Mouse (Mus musculus) embryonic facial prominence, embryonic 10.5 days (tissue): ENCODE data around the gene Clta. TPM values are rescaled to one million over a fixed set of nuclear protein-coding genes. Genes with fewer than 3 reads are reported as not detected.
A peak's percentile ranks its signal among the peaks of the same experiment; 100 is the strongest.

Source experiments
- DNase-seq: peaks from one replicate; pipeline ENCODE4 v3.0.0-alpha.2; 2017; ENCODE audit warnings: low spot score
- H3K27ac ChIP-seq: fragments of 300-500 bp; sonication (generic); replicated peaks from 2 replicates; pipeline ENCODE4 v1.5.1; 2016; ENCODE audit warnings: mild to moderate bottlenecking
- H3K27me3 ChIP-seq: fragments of 300-500 bp; sonication (generic); replicated peaks from 2 replicates; pipeline ENCODE4 v1.6.1; 2016; ENCODE audit warnings: low read depth, mild to moderate bottlenecking; ENCODE audit not compliant: poor library complexity, severe bottlenecking
- H3K36me3 ChIP-seq: fragments of 300-500 bp; sonication (generic); replicated peaks from 2 replicates; pipeline ENCODE4 v1.6.1; 2016; ENCODE audit warnings: mild to moderate bottlenecking, moderate library complexity
- H3K4me1 ChIP-seq: fragments of 300-500 bp; sonication (generic); 2 replicates; pipeline ENCODE4 v1.6.1; 2016
- H3K4me3 ChIP-seq: fragments of 300-500 bp; sonication (generic); 2 replicates; pipeline ENCODE4 v1.5.1; 2016; ENCODE audit warnings: mild to moderate bottlenecking, moderate library complexity
- H3K9me3 ChIP-seq: fragments of 300-500 bp; sonication (generic); 2 replicates; pipeline ENCODE4 v1.6.1; 2016; ENCODE audit warnings: mild to moderate bottlenecking
- WGBS: fragments of 180-500 bp; shearing (Covaris S2); methylation state at CpG from one replicate; pipeline ENCODE4 v1.1.7; 2016; 5-methylcytosine and 5-hydroxymethylcytosine counted together
- polyA plus RNA-seq: library from polyadenylated mRNA; unstranded; fragments of >200 nt; fragmentation: Nextera tagmentation; extraction: Ambion mirVana; gene quantifications from 2 replicates; pipeline ENCODE4 v1.2.1, GENCODE M21; 2016

The Clta gene
- polyA plus RNA-seq, 1 experiment from 2014 or later, result 222 TPM

- Histone ChIP-seq H3K9me3 (no peaks in the 10 kb centered on the region), H3K4me3 (peak overlapping the region; percentile 99), H3K27me3 (no peaks in the 10 kb centered on the region), H3K27ac (peak overlapping the region; percentile 88; the same call in 1 of the 2 replicates), H3K4me1 (peaks cover 18% of the 10 kb centered on the region), H3K36me3 (peaks cover 31% of the 10 kb centered on the region)
- 28% methylated on average over 11 of the region's 11 CpGs for WGBS
- no peak for DNase-seq
Measured at GRCm38 (mm10) chr4:44013391-44014070, 9.3 kb downstream of the Clta start.

GRCm38 (mm10) chr4:44016071-44016470, 11.8 kb downstream of the Clta start:
- peaks cover 18% of the 10 kb centered on the region for H3K4me1 ChIP-seq
- H3K27me3 ChIP-seq, result no peaks in the 10 kb centered on the region
- DNase-seq, result no peak
- H3K9me3 ChIP-seq, result no peaks in the 10 kb centered on the region
- H3K36me3 ChIP-seq, result peaks cover 56% of the 10 kb centered on the region
- no peak overlapping the region for H3K27ac ChIP-seq
- H3K4me3 ChIP-seq, result no peak overlapping the region
- WGBS, result 89% methylated on average over 4 of the region's 4 CpGs

- no peak overlapping the region for H3K4me3 ChIP-seq
- no peaks in the 10 kb centered on the region for H3K27me3 ChIP-seq
- H3K27ac ChIP-seq, result no peak overlapping the region
- no peaks in the 10 kb centered on the region for H3K9me3 ChIP-seq
- peaks cover 63% of the 10 kb centered on the region for H3K36me3 ChIP-seq
- 96% methylated on average over 12 of the region's 12 CpGs for WGBS
- H3K4me1 ChIP-seq, result peaks cover 18% of the 10 kb centered on the region
- no peak for DNase-seq
Measured at GRCm38 (mm10) chr4:44016791-44017190, 12.5 kb downstream of the Clta start.

- Histone ChIP-seq H3K4me3 (no peak overlapping the region), H3K9me3 (no peaks in the 10 kb centered on the region), H3K4me1 (no peaks in the 10 kb centered on the region), H3K27me3 (peaks cover 39% of the 10 kb centered on the region), H3K36me3 (peaks cover 95% of the 10 kb centered on the region), H3K27ac (no peak overlapping the region)
- no peak for DNase-seq
- WGBS, result 87% methylated on average over 4 of the region's 4 CpGs
Measured at GRCm38 (mm10) chr4:44022323-44022722, 18.1 kb downstream of the Clta start.

- 91% methylated on average over 11 of the region's 11 CpGs for WGBS
- no peak overlapping the region for H3K27ac ChIP-seq
- peaks cover 2% of the 10 kb centered on the region for H3K4me1 ChIP-seq
- no peak overlapping the region for H3K4me3 ChIP-seq
- H3K9me3 ChIP-seq, result no peaks in the 10 kb centered on the region
- H3K36me3 ChIP-seq, result peaks cover 99% of the 10 kb centered on the region
- H3K27me3 ChIP-seq, result peaks cover 39% of the 10 kb centered on the region
- DNase-seq, result no peak
Measured at GRCm38 (mm10) chr4:44022766-44023165, 18.5 kb downstream of the Clta start.

GRCm38 (mm10) chr4:44023681-44024080, 19.4 kb downstream of the Clta start:
- Histone ChIP-seq H3K9me3 (no peaks in the 10 kb centered on the region), H3K36me3 (peaks cover 100% of the 10 kb centered on the region), H3K27ac (no peak overlapping the region), H3K4me1 (peaks cover 11% of the 10 kb centered on the region), H3K27me3 (peaks cover 39% of the 10 kb centered on the region), H3K4me3 (no peak overlapping the region)
- 94% methylated on average over 9 of the region's 9 CpGs for WGBS
- no peak for DNase-seq

GRCm38 (mm10) chr4:44024241-44024640, 20.0 kb downstream of the Clta start:
- no peak for DNase-seq
- peaks cover 41% of the 10 kb centered on the region for H3K27me3 ChIP-seq
- peaks cover 14% of the 10 kb centered on the region for H3K4me1 ChIP-seq
- H3K36me3 ChIP-seq, result peaks cover 100% of the 10 kb centered on the region
- H3K9me3 ChIP-seq, result no peaks in the 10 kb centered on the region
- no peak overlapping the region for H3K4me3 ChIP-seq
- no peak overlapping the region for H3K27ac ChIP-seq
- 94% methylated on average over 6 of the region's 6 CpGs for WGBS

GRCm38 (mm10) chr4:44025570-44025969, 21.3 kb downstream of the Clta start:
- no peak overlapping the region for H3K27ac ChIP-seq
- no peaks in the 10 kb centered on the region for H3K9me3 ChIP-seq
- peaks cover 14% of the 10 kb centered on the region for H3K4me1 ChIP-seq
- 91% methylated on average over 6 of the region's 6 CpGs for WGBS
- H3K27me3 ChIP-seq, result peaks cover 54% of the 10 kb centered on the region
- no peak overlapping the region for H3K4me3 ChIP-seq
- DNase-seq, result no peak
- H3K36me3 ChIP-seq, result peaks cover 100% of the 10 kb centered on the region

GRCm38 (mm10) chr4:44028303-44029135, 24.3 kb downstream of the Clta start:
- Histone ChIP-seq H3K27me3 (peaks cover 76% of the 10 kb centered on the region), H3K27ac (0 out of 2 replicates have a peak overlapping the region, but pooled peaks have one; percentile 25), H3K4me1 (peaks cover 14% of the 10 kb centered on the region), H3K9me3 (no peaks in the 10 kb centered on the region), H3K4me3 (no peak overlapping the region; the same call in 1 of the 2 replicates), H3K36me3 (peaks cover 100% of the 10 kb centered on the region)
- peak; percentile 52 for DNase-seq
- 37% methylated on average over 16 of the region's 16 CpGs for WGBS

- Histone ChIP-seq H3K36me3 (peaks cover 96% of the 10 kb centered on the region), H3K9me3 (no peaks in the 10 kb centered on the region), H3K27me3 (peaks cover 70% of the 10 kb centered on the region), H3K4me1 (peaks cover 14% of the 10 kb centered on the region), H3K4me3 (no peak overlapping the region), H3K27ac (no peak overlapping the region)
- DNase-seq, result no peak
- WGBS, result 93% methylated on average over 15 of the region's 15 CpGs
Measured at GRCm38 (mm10) chr4:44029661-44030066, 25.4 kb downstream of the Clta start.

GRCm38 (mm10) chr4:44031521-44031920, 27.3 kb downstream of the Clta start:
- Histone ChIP-seq H3K4me1 (peaks cover 14% of the 10 kb centered on the region), H3K4me3 (no peak overlapping the region), H3K27ac (no peak overlapping the region), H3K36me3 (peaks cover 88% of the 10 kb centered on the region), H3K27me3 (peaks cover 55% of the 10 kb centered on the region), H3K9me3 (no peaks in the 10 kb centered on the region)
- no peak for DNase-seq
- WGBS, result 93% methylated on average over 5 of the region's 5 CpGs

- Histone ChIP-seq H3K36me3 (peaks cover 79% of the 10 kb centered on the region), H3K9me3 (no peaks in the 10 kb centered on the region), H3K4me1 (no peaks in the 10 kb centered on the region), H3K4me3 (no peak overlapping the region), H3K27me3 (peaks cover 31% of the 10 kb centered on the region), H3K27ac (no peak overlapping the region)
- WGBS, result 80% methylated on average over 5 of the region's 5 CpGs
- DNase-seq, result no peak
Measured at GRCm38 (mm10) chr4:44036455-44036854, 32.2 kb downstream of the Clta start.

- H3K9me3 ChIP-seq, result no peaks in the 10 kb centered on the region
- no peaks in the 10 kb centered on the region for H3K4me1 ChIP-seq
- H3K36me3 ChIP-seq, result peaks cover 61% of the 10 kb centered on the region
- H3K27ac ChIP-seq, result no peak overlapping the region
- peaks cover 7% of the 10 kb centered on the region; the same call in 1 of the 2 replicates for H3K27me3 ChIP-seq
- DNase-seq, result no peak
- H3K4me3 ChIP-seq, result no peak overlapping the region
- 86% methylated on average over 4 of the region's 4 CpGs for WGBS
Measured at GRCm38 (mm10) chr4:44040802-44041201, 36.5 kb downstream of the Clta start.
